ENCODE assay signal across 8 mouse cellular contexts in the genomic region with DNA sequence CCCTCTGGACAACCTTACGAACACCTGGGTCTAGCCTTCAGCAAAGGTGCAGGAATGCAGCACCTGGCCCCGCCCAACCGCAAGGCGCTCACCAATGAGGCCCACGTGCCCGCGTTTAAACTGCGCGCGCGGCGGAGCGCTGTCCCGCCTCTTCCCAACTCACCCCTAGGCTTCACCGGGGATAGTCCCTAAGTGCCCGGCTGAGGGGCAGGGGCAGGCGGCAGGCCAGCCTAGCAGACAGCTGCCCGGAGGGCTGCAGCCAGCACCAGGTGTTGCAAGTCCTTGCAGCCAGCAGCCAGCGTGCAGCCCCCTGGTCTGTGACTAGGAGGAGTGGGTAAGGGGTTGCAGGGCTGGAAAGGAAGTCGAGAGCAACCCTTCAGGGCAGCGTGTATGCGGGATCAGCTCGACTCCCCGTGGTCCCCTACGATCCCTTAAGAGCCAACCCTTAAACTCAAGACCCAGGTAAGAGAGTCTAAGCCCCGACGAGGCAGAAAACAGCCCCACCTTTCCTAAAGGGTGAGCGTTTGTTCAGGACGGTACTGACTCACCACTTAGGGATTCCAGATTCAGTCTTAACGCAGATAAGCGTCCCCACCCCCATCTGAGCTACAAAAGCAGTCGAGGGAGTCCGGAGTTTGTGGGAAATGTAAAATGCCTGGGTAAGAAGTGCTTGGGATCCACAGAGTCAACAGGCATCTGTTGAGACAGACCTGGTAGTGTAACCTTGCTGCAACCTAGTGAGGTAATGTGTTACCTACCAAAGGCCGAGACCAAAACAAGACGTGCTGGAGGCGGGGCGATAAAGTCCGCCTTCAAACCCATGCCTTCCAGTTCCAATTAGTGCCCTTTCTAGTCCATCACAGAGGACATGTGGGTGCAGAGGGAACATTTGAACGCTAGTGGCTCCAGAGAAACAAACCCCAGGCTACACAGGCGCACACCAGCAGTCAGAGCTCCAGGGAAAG.
A peak's percentile ranks its signal among the peaks of the same experiment; 100 is the strongest.
DNase-seq lines count a peak whose midpoint lies in the region; ATAC-seq and TF ChIP-seq lines count a peak whose summit lies in the region.

No protein-coding gene starts in this region.

- peak; percentile 59; the same call in 1 of the 2 replicates for ATAC-seq in forebrain, postnatal 0 days
- ATAC-seq in lung, postnatal 0 days, result peak; percentile 76
- peak; percentile 63 for ATAC-seq in stomach, embryonic 16.5 days (ENCODE audit: insufficient read depth, low FRiP score)
- no peak for ATAC-seq in activated CD4-positive, CD25-positive, alpha-beta regulatory T cell, adult 4 months

- TF ChIP-seq EP300 in lung, postnatal 0 days (IDR thresholded peaks at IDR 0.05), result no peak

- H3K36me3 ChIP-seq in forebrain, postnatal 0 days (ENCODE audit: insufficient read depth), result no peaks in the 10 kb centered on the region
- H3K36me3 ChIP-seq in lung, postnatal 0 days (ENCODE audit: insufficient read depth, low read length), result no peaks in the 10 kb centered on the region
- H3K36me3 ChIP-seq in stomach, embryonic 16.5 days (ENCODE audit: control insufficient read depth, insufficient read depth, low read length), result no peaks in the 10 kb centered on the region

- peak; percentile 59 for DNase-seq in CD4-positive helper T cell, adult 2 months (ENCODE audit: low read depth, low spot score)
- DNase-seq in ZHBTc4 (ENCODE audit: low read depth, low spot score), result peak; percentile 69
- DNase-seq in forebrain, postnatal 0 days, result peak; percentile 16
- peak; percentile 94 for DNase-seq in kidney, adult 9 months
- peak; percentile 67 for DNase-seq in lung, postnatal 0 days (ENCODE audit: low spot score)
- no peak for DNase-seq in frontal cortex, adult 2 months (ENCODE audit: extremely low spot score in 1 of 2, low spot score in 1 of 2)

- no peaks in the 10 kb centered on the region for H3K9me3 ChIP-seq in forebrain, postnatal 0 days (ENCODE audit: low read length)
- H3K9me3 ChIP-seq in lung, postnatal 0 days (ENCODE audit: low read length), result no peaks in the 10 kb centered on the region
- H3K9me3 ChIP-seq in stomach, embryonic 16.5 days (replicated peaks; ENCODE audit: control insufficient read depth, low read length), result no peaks in the 10 kb centered on the region

- peak overlapping the region; percentile 50 for H3K4me2 ChIP-seq in forebrain, postnatal 0 days (ENCODE audit: low read depth)
- peak overlapping the region; percentile 60 for H3K4me2 ChIP-seq in lung, postnatal 0 days (replicated peaks; ENCODE audit: low read depth, low read length)
- peak overlapping the region; percentile 88 for H3K4me2 ChIP-seq in stomach, embryonic 16.5 days (ENCODE audit: low read depth, low read length)

- WGBS in forebrain, postnatal 0 days, result 2% methylated on average over 40 of the region's 40 CpGs
- WGBS in lung, postnatal 0 days, result 2% methylated on average over 39 of the region's 40 CpGs
- WGBS in stomach, embryonic 16.5 days, result 3% methylated on average over 40 of the region's 40 CpGs

- H3K9ac ChIP-seq in forebrain, postnatal 0 days, result peak overlapping the region; percentile 22; the same call in 1 of the 2 replicates
- no peak overlapping the region for H3K9ac ChIP-seq in lung, postnatal 0 days (replicated peaks; ENCODE audit: low read depth)
- peak overlapping the region; percentile 65 for H3K9ac ChIP-seq in stomach, embryonic 16.5 days (ENCODE audit: low read length)

- H3K27ac ChIP-seq in forebrain, postnatal 0 days (ENCODE audit: low read depth, low read length), result no peak overlapping the region
- no peak overlapping the region for H3K27ac ChIP-seq in lung, postnatal 0 days (ENCODE audit: low read length)
- peak overlapping the region; percentile 71 for H3K27ac ChIP-seq in stomach, embryonic 16.5 days (ENCODE audit: low read length)

- no peak; the same call in 1 of the 2 replicates for TF ChIP-seq CTCF in forebrain, postnatal 0 days (IDR thresholded peaks at IDR 0.05; ENCODE audit: low read depth)
- TF ChIP-seq CTCF in lung, postnatal 0 days (IDR thresholded peaks at IDR 0.05), result no peak

- peaks cover 2% of the 10 kb centered on the region; the same call in 1 of the 2 replicates for H3K4me1 ChIP-seq in forebrain, postnatal 0 days (ENCODE audit: insufficient read depth)
- H3K4me1 ChIP-seq in lung, postnatal 0 days (ENCODE audit: insufficient read depth, low read depth, low read length), result no peaks in the 10 kb centered on the region
- H3K4me1 ChIP-seq in stomach, embryonic 16.5 days (ENCODE audit: control insufficient read depth, insufficient read depth, low read length), result peaks cover 20% of the 10 kb centered on the region

- H3K27me3 ChIP-seq in forebrain, postnatal 0 days (ENCODE audit: insufficient read depth, low read length), result peaks cover 49% of the 10 kb centered on the region
- peaks cover 23% of the 10 kb centered on the region; the same call in 1 of the 2 replicates for H3K27me3 ChIP-seq in lung, postnatal 0 days (replicated peaks; ENCODE audit: insufficient read depth, low read length)
- peaks cover 31% of the 10 kb centered on the region for H3K27me3 ChIP-seq in stomach, embryonic 16.5 days (ENCODE audit: control insufficient read depth, insufficient read depth, low read length)

- peak overlapping the region; percentile 29 for H3K4me3 ChIP-seq in forebrain, postnatal 0 days (ENCODE audit: low read depth, low read length)
- peak overlapping the region; percentile 28 for H3K4me3 ChIP-seq in lung, postnatal 0 days (ENCODE audit: low read depth, low read length)
- H3K4me3 ChIP-seq in stomach, embryonic 16.5 days (replicated peaks; ENCODE audit: low read length), result peak overlapping the region; percentile 47

Comparison
In these comparisons a context has a peak if more than half of its experiments do, and no peak if none do; other contexts are left out.
1. DNase-seq: peak in CD4-positive helper T cell, adult 2 months (single experiment), ZHBTc4 (single experiment), forebrain, postnatal 0 days (single experiment), kidney, adult 9 months (single experiment) and lung, postnatal 0 days (single experiment); none in frontal cortex, adult 2 months (0 of 2).
2. Peak in every context shown above with its lines, with median percentiles within 50 percentile points of each other: H3K4me2 ChIP-seq and H3K4me3 ChIP-seq.